Mouse (Mus musculus) heart, postnatal 0 days (tissue): ENCODE measurements around the gene Tbx4.

ENCODE experiments used
- CTCF ChIP-seq: IDR thresholded peaks from 2 replicates; pipeline ENCODE4 v1.5.1; 2016; ENCODE audit warnings: antibody characterized with exemption, control low read depth, low read depth
- EP300 ChIP-seq: IDR thresholded peaks from 2 replicates; pipeline ENCODE4 v1.6.1; 2016; ENCODE audit warnings: antibody characterized with exemption, low read depth

DNA sequence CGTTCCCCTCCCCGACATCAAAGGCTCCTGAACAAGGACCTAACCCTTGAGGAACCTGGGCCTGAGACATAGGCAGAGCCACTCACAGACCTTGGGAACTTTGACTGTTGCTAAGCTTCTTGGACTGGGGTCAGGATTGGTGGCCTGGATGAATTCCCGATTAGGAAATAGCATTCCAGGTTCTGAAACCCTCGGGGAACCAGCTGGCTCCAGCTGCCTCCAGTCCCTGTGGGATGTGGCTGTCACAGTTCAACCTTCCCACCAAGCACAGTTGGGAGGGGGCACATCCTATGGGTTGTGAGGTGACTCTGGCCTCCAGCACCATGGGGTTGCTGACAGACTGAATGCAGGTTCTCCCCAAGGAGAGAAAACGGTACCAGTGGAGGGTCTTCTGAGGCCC, 40.3 kb upstream of the Tbx4 start:
- TF ChIP-seq CTCF (no peak), EP300 (no peak)
